Mouse (Mus musculus) CH12.LX (cell line): ENCODE results near the gene Slc9a9. TPM values are rescaled to one million over a fixed set of nuclear protein-coding genes. Genes with fewer than 3 reads are reported as not detected.

ENCODE experiments used
- DNase-seq: peaks from one replicate; pipeline ENCODE4 v3.0.0-alpha.2; 2013; ENCODE audit errors: extremely low read depth
- H3K27ac ChIP-seq: 2 replicates; pipeline ENCODE4 v1.5.1; 2012; ENCODE audit warnings: low read depth, mild to moderate bottlenecking, control low read depth, moderate library complexity; ENCODE audit not compliant: insufficient read depth
- H3K27me3 ChIP-seq: replicated peaks from 2 replicates; pipeline ENCODE3; 2012; ENCODE audit warnings: inconsistent platforms
- H3K36me3 ChIP-seq, 2 experiments: replicated peaks in 1 of 2; 2 replicates each; pipeline versions ENCODE3 to v1.6.1; 2012; ENCODE audit warnings: inconsistent platforms in 1 of 2, low read length in 1 of 2, mild to moderate bottlenecking in 1 of 2, mixed read lengths in 1 of 2, moderate library complexity in 1 of 2; ENCODE audit not compliant: control insufficient read depth in 1 of 2, insufficient read depth in 1 of 2
- H3K4me1 ChIP-seq, 2 experiments: 2 replicates each; pipeline ENCODE4 v1.6.1; 2012; ENCODE audit warnings: inconsistent platforms in 1 of 2, moderate library complexity in 1 of 2; ENCODE audit not compliant: insufficient read depth in 2 of 2, control insufficient read depth in 1 of 2
- H3K4me2 ChIP-seq: 2 replicates; pipeline ENCODE4 v1.6.1; 2012; ENCODE audit warnings: low read depth, mild to moderate bottlenecking, control low read depth; ENCODE audit not compliant: poor library complexity, insufficient read depth, severe bottlenecking
- H3K4me3 ChIP-seq, 3 experiments: fragments of 150-350 bp in 1 of 3; sonication (generic) in 1 of 3; replicated peaks in 1 of 3; 2 replicates each; pipeline versions ENCODE3 to v1.5.1; 2011 to 2012; ENCODE audit warnings: low read depth in 2 of 3, low read length in 2 of 3, mild to moderate bottlenecking in 2 of 3, moderate library complexity in 2 of 3, control low read depth in 1 of 3, improper control_type of control experiment in 1 of 3, inconsistent platforms in 1 of 3, mixed read lengths in 1 of 3; ENCODE audit not compliant: poor library complexity in 1 of 3
- H3K79me2 ChIP-seq: replicated peaks from 2 replicates; pipeline ENCODE4 v1.6.1; 2012; ENCODE audit warnings: mild to moderate bottlenecking, moderate library complexity; ENCODE audit not compliant: control insufficient read depth, poor library complexity, insufficient read depth, severe bottlenecking; ENCODE audit errors: extremely low read depth
- H3K9ac ChIP-seq: 2 replicates; pipeline ENCODE4 v1.6.1; 2012; ENCODE audit warnings: low read depth, mild to moderate bottlenecking, control low read depth, moderate library complexity; ENCODE audit not compliant: insufficient read depth
- H3K9me3 ChIP-seq: replicated peaks from 2 replicates; pipeline ENCODE3; 2012; ENCODE audit warnings: low read length, inconsistent platforms, mixed read lengths
- CHD1 ChIP-seq: IDR thresholded peaks from 2 replicates; pipeline ENCODE4 v1.6.1; 2012; ENCODE audit warnings: low read depth, low read length, improper control_type of control experiment, inconsistent platforms
- CHD2 ChIP-seq: IDR thresholded peaks from 2 replicates; pipeline ENCODE4 v1.6.1; 2011; ENCODE audit warnings: low read length, improper control_type of control experiment
- CTCF ChIP-seq, 2 experiments: IDR thresholded peaks in 1 of 2; conservative IDR thresholded peaks in 1 of 2; 2 replicates each; pipeline ENCODE4 v1.5.1; 2011 to 2012; ENCODE audit warnings: low read depth in 2 of 2, low read length in 2 of 2, improper control_type of control experiment in 1 of 2, inconsistent platforms in 1 of 2, mild to moderate bottlenecking in 1 of 2, moderate library complexity in 1 of 2
- EP300 ChIP-seq: IDR thresholded peaks from 2 replicates; pipeline ENCODE4 v1.6.1; 2011; ENCODE audit warnings: low read length, improper control_type of control experiment
- ETS1 ChIP-seq: conservative IDR thresholded peaks from 2 replicates; pipeline ENCODE4 v1.6.1; 2012; ENCODE audit warnings: low read depth, mild to moderate bottlenecking, inconsistent platforms, low read length, improper control_type of control experiment, moderate library complexity
- MAX ChIP-seq: IDR thresholded peaks from 2 replicates; pipeline ENCODE4 v1.6.1; 2011; ENCODE audit warnings: low read length, improper control_type of control experiment
- MAZ ChIP-seq: IDR thresholded peaks from 2 replicates; pipeline ENCODE4 v1.6.1; 2012; ENCODE audit warnings: low read depth, mild to moderate bottlenecking, inconsistent platforms, low read length, improper control_type of control experiment, moderate library complexity
- MEF2A ChIP-seq: IDR thresholded peaks from 2 replicates; pipeline ENCODE4 v1.6.1; 2014; ENCODE audit warnings: low read depth, mild to moderate bottlenecking, inconsistent platforms, low read length, improper control_type of control experiment, borderline replicate concordance
- MXI1 ChIP-seq: IDR thresholded peaks from 2 replicates; pipeline ENCODE4 v1.6.1; 2011; ENCODE audit warnings: mild to moderate bottlenecking, low read depth, low read length, improper control_type of control experiment
- NRF1 ChIP-seq: IDR thresholded peaks from 2 replicates; pipeline ENCODE4 v1.6.1; 2014; ENCODE audit warnings: low read depth, mild to moderate bottlenecking, inconsistent platforms, low read length, improper control_type of control experiment, moderate library complexity
- POLR2AphosphoS2 ChIP-seq: IDR thresholded peaks from 2 replicates; pipeline ENCODE4 v1.6.1; 2011; ENCODE audit warnings: low read depth, low read length, improper control_type of control experiment
- SIN3A ChIP-seq: IDR thresholded peaks from 2 replicates; pipeline ENCODE4 v1.6.1; 2012; ENCODE audit warnings: low read length, improper control_type of control experiment, inconsistent platforms
- TBP ChIP-seq: conservative IDR thresholded peaks from 2 replicates; pipeline ENCODE4 v1.6.1; 2011; ENCODE audit warnings: low read depth, low read length, improper control_type of control experiment
- UBTF ChIP-seq: IDR thresholded peaks from 2 replicates; pipeline ENCODE4 v1.6.1; 2012; ENCODE audit warnings: low read depth, mild to moderate bottlenecking, inconsistent platforms, low read length, improper control_type of control experiment, moderate library complexity
- USF2 ChIP-seq: conservative IDR thresholded peaks from 2 replicates; pipeline ENCODE4 v1.6.1; 2011; ENCODE audit warnings: low read depth, low read length, improper control_type of control experiment
- ZC3H11A ChIP-seq: IDR thresholded peaks from 2 replicates; pipeline ENCODE4 v1.6.1; 2012; ENCODE audit warnings: low read depth, mild to moderate bottlenecking, inconsistent platforms, low read length, improper control_type of control experiment
- ZKSCAN1 ChIP-seq: IDR thresholded peaks from 2 replicates; pipeline ENCODE4 v1.6.1; 2012; ENCODE audit warnings: low read depth, inconsistent platforms, low read length, improper control_type of control experiment, borderline replicate concordance
- ZMIZ1 ChIP-seq: IDR thresholded peaks from 2 replicates; pipeline ENCODE4 v1.6.1; 2012; ENCODE audit warnings: low read depth, mild to moderate bottlenecking, inconsistent platforms, low read length, improper control_type of control experiment
- dilution Hi-C: fragments of 300-500 bp; cut with MboI; formaldehyde crosslinking; loops from 2 replicates; pipeline ENCODE4 v1.14.3; 2020; ENCODE audit warnings: low sequenced_read_pairs; ENCODE audit not compliant: extremely low pct_unique_long_range_greater_than_20kb, extremely low pct_ligation_motif_present
- in situ Hi-C: fragments of 300-500 bp; cut with MboI; formaldehyde crosslinking; loops from 3 replicates; pipeline ENCODE4 v1.14.3; 2019; ENCODE audit warnings: low sequenced_read_pairs, low pct_ligation_motif_present, low pct_unique_long_range_greater_than_20kb, mixed read lengths
- polyA plus RNA-seq: library from polyadenylated mRNA; unstranded; fragments of >175 nt; gene quantifications from 2 replicates; pipeline ENCODE4 v1.2.1, GENCODE M21; 2012; ENCODE audit warnings: low read depth; ENCODE audit not compliant: insufficient read length
- total RNA-seq, 2 experiments: library from RNA; depleted of rRNA; stranded (reverse); fragments of 300-350 nt in 1 of 2; fragments of >200 nt in 1 of 2; gene quantifications; 2 replicates each; pipeline ENCODE4 v1.2.3; 2012 to 2014

Gene Slc9a9
- total and polyA plus RNA-seq, 3 experiments = not detected

- Histone ChIP-seq H3K4me3 (no peak overlapping the region), H3K36me3 (no peaks in the 10 kb centered on the region), H3K4me1 (no peaks in the 10 kb centered on the region), H3K79me2 (no peaks in the 10 kb centered on the region), H3K9me3 (peaks cover 38% of the 10 kb centered on the region), H3K27me3 (no peaks in the 10 kb centered on the region), H3K9ac (no peak overlapping the region), H3K4me2 (no peak overlapping the region), H3K27ac (no peak overlapping the region)
- in situ Hi-C loops (no loop called here), dilution Hi-C loops (no loop called here)
- no peak for DNase-seq
- TF ChIP-seq ETS1 = no peak
- no peak for TF ChIP-seq SIN3A
- no peak for TF ChIP-seq MXI1
- TF ChIP-seq CTCF (conservative IDR thresholded peaks at IDR 0.05 in 1 of 2, IDR thresholded peaks at IDR 0.05 in 1 of 2; ENCODE audit: low read depth in 2 of 2, low read length in 2 of 2) = no peak
- TF ChIP-seq MAZ = no peak
- TF ChIP-seq ZC3H11A = no peak
Measured at GRCm38 (mm10) chr9:95089050-95089449, 419.3 kb downstream of the Slc9a9 start.

DNA sequence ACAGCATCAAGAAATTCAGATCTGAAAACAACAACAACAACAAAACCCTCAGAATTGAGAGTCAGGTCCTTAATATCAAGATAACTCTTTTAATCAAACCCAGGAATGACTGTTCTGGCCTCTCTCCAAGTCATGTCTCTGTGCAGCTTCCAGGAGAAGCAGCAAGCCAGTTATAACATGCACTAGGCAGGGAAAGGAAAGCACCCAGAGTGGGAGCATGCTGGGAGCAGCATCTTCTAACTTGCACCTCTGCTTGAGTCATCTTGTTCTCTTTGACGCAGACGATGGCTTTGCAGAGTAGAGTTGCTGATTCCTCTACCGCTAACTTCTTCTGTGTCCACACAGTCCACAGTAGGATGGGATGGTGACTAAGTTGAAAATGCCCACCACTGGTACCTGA is 426.8 kb downstream of the Slc9a9 start:
- Histone ChIP-seq H3K27me3 (no peaks in the 10 kb centered on the region), H3K4me3 (no peak overlapping the region), H3K4me1 (no peaks in the 10 kb centered on the region), H3K79me2 (no peaks in the 10 kb centered on the region), H3K36me3 (no peaks in the 10 kb centered on the region), H3K4me2 (no peak overlapping the region), H3K27ac (no peak overlapping the region), H3K9me3 (peaks cover 35% of the 10 kb centered on the region), H3K9ac (no peak overlapping the region)
- TF ChIP-seq TBP (no peak), NRF1 (no peak), EP300 (no peak), MXI1 (no peak), USF2 (no peak), CTCF (conservative IDR thresholded peaks at IDR 0.05 in 1 of 2, IDR thresholded peaks at IDR 0.05 in 1 of 2; ENCODE audit: low read depth in 2 of 2, low read length in 2 of 2) (no peak), CHD2 (no peak), ZMIZ1 (no peak), ZKSCAN1 (no peak), POLR2AphosphoS2 (no peak), CHD1 (no peak), MAZ (no peak), UBTF (no peak), MAX (no peak), MEF2A (no peak)
- dilution Hi-C loops (no loop called here), in situ Hi-C loops (no loop called here)
- no peak for DNase-seq
